Mouse (Mus musculus): ENCODE data around the gene Gse1. TPM values are rescaled to one million over a fixed set of nuclear protein-coding genes. Genes with fewer than 3 reads are reported as not detected.

Gse1 gene
- polyA plus RNA-seq, 1 experiment, result 14.8 TPM

GRCm38 (mm10) chr8:120249800-120250336 is 21.6 kb downstream of the Gse1 start:
- Histone ChIP-seq H3K4me3 (ENCODE audit: insufficient read depth, low read depth, low read length) (no peak overlapping the region), H3K27ac (ENCODE audit: insufficient read depth, low read depth, low read length) (no peak overlapping the region), H3K36me3 (ENCODE audit: control insufficient read depth, insufficient read depth, low read length) (no peaks in the 10 kb centered on the region), H3K27me3 (replicated peaks; ENCODE audit: control insufficient read depth, insufficient read depth, low read length) (no peaks in the 10 kb centered on the region), H3K4me1 (ENCODE audit: control insufficient read depth, insufficient read depth, low read length) (no peaks in the 10 kb centered on the region)
- TF ChIP-seq CTCF (conservative IDR thresholded peaks at IDR 0.05; ENCODE audit: insufficient read depth, insufficient read length, low read depth, low read length) (no peak), POLR2A (IDR thresholded peaks at IDR 0.05; ENCODE audit: low read depth, low read length) (no peak)
- DNase-seq, result no peak
- whole genome bisulfite sequencing, result 83% methylated on average over 9 of the region's 9 CpGs

GRCm38 (mm10) chr8:120250750-120251410 is 22.6 kb downstream of the Gse1 start:
- DNase-seq, result no peak
- no peaks in the 10 kb centered on the region for H3K27me3 ChIP-seq (replicated peaks; ENCODE audit: control insufficient read depth, insufficient read depth, low read length)
- H3K4me3 ChIP-seq (ENCODE audit: insufficient read depth, low read depth, low read length), result no peak overlapping the region
- WGBS, result 81% methylated on average over 16 of the region's 16 CpGs
- H3K4me1 ChIP-seq (ENCODE audit: control insufficient read depth, insufficient read depth, low read length), result no peaks in the 10 kb centered on the region
- no peak for TF ChIP-seq POLR2A (IDR thresholded peaks at IDR 0.05; ENCODE audit: low read depth, low read length)
- no peak for TF ChIP-seq CTCF (conservative IDR thresholded peaks at IDR 0.05; ENCODE audit: insufficient read depth, insufficient read length, low read depth, low read length)
- H3K36me3 ChIP-seq (ENCODE audit: control insufficient read depth, insufficient read depth, low read length), result no peaks in the 10 kb centered on the region
- no peak overlapping the region for H3K27ac ChIP-seq (ENCODE audit: insufficient read depth, low read depth, low read length)

- 61% methylated on average over 9 of the region's 9 CpGs for WGBS
- Histone ChIP-seq H3K27ac (ENCODE audit: insufficient read depth, low read depth, low read length) (no peak overlapping the region), H3K4me1 (ENCODE audit: control insufficient read depth, insufficient read depth, low read length) (no peaks in the 10 kb centered on the region), H3K36me3 (ENCODE audit: control insufficient read depth, insufficient read depth, low read length) (no peaks in the 10 kb centered on the region), H3K4me3 (ENCODE audit: insufficient read depth, low read depth, low read length) (no peak overlapping the region), H3K27me3 (replicated peaks; ENCODE audit: control insufficient read depth, insufficient read depth, low read length) (no peaks in the 10 kb centered on the region)
- TF ChIP-seq CTCF (conservative IDR thresholded peaks at IDR 0.05; ENCODE audit: insufficient read depth, insufficient read length, low read depth, low read length) (no peak), POLR2A (IDR thresholded peaks at IDR 0.05; ENCODE audit: low read depth, low read length) (no peak)
- DNase-seq, result no peak
Observed at GRCm38 (mm10) chr8:120251411-120252035, 23.3 kb downstream of the Gse1 start.

- no peak for DNase-seq
- Histone ChIP-seq H3K27me3 (replicated peaks; ENCODE audit: control insufficient read depth, insufficient read depth, low read length) (no peaks in the 10 kb centered on the region), H3K4me3 (ENCODE audit: insufficient read depth, low read depth, low read length) (no peak overlapping the region), H3K4me1 (ENCODE audit: control insufficient read depth, insufficient read depth, low read length) (no peaks in the 10 kb centered on the region), H3K27ac (ENCODE audit: insufficient read depth, low read depth, low read length) (no peak overlapping the region), H3K36me3 (ENCODE audit: control insufficient read depth, insufficient read depth, low read length) (no peaks in the 10 kb centered on the region)
- 72% methylated on average over 8 of the region's 8 CpGs for WGBS
- TF ChIP-seq POLR2A (IDR thresholded peaks at IDR 0.05; ENCODE audit: low read depth, low read length), result no peak
- TF ChIP-seq CTCF (conservative IDR thresholded peaks at IDR 0.05; ENCODE audit: insufficient read depth, insufficient read length, low read depth, low read length), result no peak
Observed at GRCm38 (mm10) chr8:120253626-120254025, 25.4 kb downstream of the Gse1 start.

- TF ChIP-seq POLR2A (IDR thresholded peaks at IDR 0.05; ENCODE audit: low read depth, low read length) (no peak), CTCF (conservative IDR thresholded peaks at IDR 0.05; ENCODE audit: insufficient read depth, insufficient read length, low read depth, low read length) (no peak)
- DNase-seq, result no peak
- H3K36me3 ChIP-seq (ENCODE audit: control insufficient read depth, insufficient read depth, low read length), result no peaks in the 10 kb centered on the region
- no peaks in the 10 kb centered on the region for H3K27me3 ChIP-seq (replicated peaks; ENCODE audit: control insufficient read depth, insufficient read depth, low read length)
- H3K4me3 ChIP-seq (ENCODE audit: insufficient read depth, low read depth, low read length), result no peak overlapping the region
- H3K4me1 ChIP-seq (ENCODE audit: control insufficient read depth, insufficient read depth, low read length), result no peaks in the 10 kb centered on the region
- no peak overlapping the region for H3K27ac ChIP-seq (ENCODE audit: insufficient read depth, low read depth, low read length)
- WGBS, result 96% methylated on average over 6 of the region's 6 CpGs
Observed at GRCm38 (mm10) chr8:120255406-120255987, 27.2 kb downstream of the Gse1 start.

GRCm38 (mm10) chr8:120256958-120257357 is 28.7 kb downstream of the Gse1 start:
- no peak overlapping the region for H3K4me3 ChIP-seq (ENCODE audit: insufficient read depth, low read depth, low read length)
- DNase-seq, result no peak
- WGBS, result 56% methylated on average over 6 of the region's 6 CpGs
- H3K4me1 ChIP-seq (ENCODE audit: control insufficient read depth, insufficient read depth, low read length), result no peaks in the 10 kb centered on the region
- H3K27ac ChIP-seq (ENCODE audit: insufficient read depth, low read depth, low read length), result no peak overlapping the region
- no peaks in the 10 kb centered on the region for H3K36me3 ChIP-seq (ENCODE audit: control insufficient read depth, insufficient read depth, low read length)
- no peak for TF ChIP-seq POLR2A (IDR thresholded peaks at IDR 0.05; ENCODE audit: low read depth, low read length)
- TF ChIP-seq CTCF (conservative IDR thresholded peaks at IDR 0.05; ENCODE audit: insufficient read depth, insufficient read length, low read depth, low read length), result no peak
- no peaks in the 10 kb centered on the region for H3K27me3 ChIP-seq (replicated peaks; ENCODE audit: control insufficient read depth, insufficient read depth, low read length)

- Histone ChIP-seq H3K27me3 (replicated peaks; ENCODE audit: control insufficient read depth, insufficient read depth, low read length) (no peaks in the 10 kb centered on the region), H3K4me3 (ENCODE audit: insufficient read depth, low read depth, low read length) (no peak overlapping the region), H3K36me3 (ENCODE audit: control insufficient read depth, insufficient read depth, low read length) (no peaks in the 10 kb centered on the region), H3K27ac (ENCODE audit: insufficient read depth, low read depth, low read length) (no peak overlapping the region), H3K4me1 (ENCODE audit: control insufficient read depth, insufficient read depth, low read length) (no peaks in the 10 kb centered on the region)
- 77% methylated on average over 13 of the region's 13 CpGs for WGBS
- no peak for TF ChIP-seq CTCF (conservative IDR thresholded peaks at IDR 0.05; ENCODE audit: insufficient read depth, insufficient read length, low read depth, low read length)
- TF ChIP-seq POLR2A (IDR thresholded peaks at IDR 0.05; ENCODE audit: low read depth, low read length), result no peak
- no peak for DNase-seq
Observed at GRCm38 (mm10) chr8:120259206-120259605, 30.9 kb downstream of the Gse1 start.

Measured in kidney, adult 2 months (tissue).